Mouse (Mus musculus) liver, embryonic 14.5 days (tissue): ENCODE data around the gene Esrrg.

Source experiments
- CTCF ChIP-seq: IDR thresholded peaks from 2 replicates; pipeline ENCODE4 v1.5.1; 2016; ENCODE audit warnings: antibody characterized with exemption, low read depth, control low read depth
- EP300 ChIP-seq: IDR thresholded peaks from 2 replicates; pipeline ENCODE4 v1.6.1; 2016; ENCODE audit warnings: antibody characterized with exemption, low read depth

- TF ChIP-seq CTCF, result no peak
- TF ChIP-seq EP300, result no peak
Observed at GRCm38 (mm10) chr1:188139473-188139872, 530.9 kb downstream of the Esrrg start.
